Mouse (Mus musculus) C2C12 (cell line): Measurements from ENCODE around the gene Tbc1d23.

Experiments
- CEBPB ChIP-seq: IDR thresholded peaks from one replicate; pipeline ENCODE4 v1.6.1; 2011; ENCODE audit warnings: low read depth, mild to moderate bottlenecking, control low read depth, moderate library complexity
- CTCF ChIP-seq: IDR thresholded peaks from one replicate; pipeline ENCODE4 v1.5.1; 2011; ENCODE audit not compliant: control insufficient read depth, insufficient read depth, insufficient read length

DNA sequence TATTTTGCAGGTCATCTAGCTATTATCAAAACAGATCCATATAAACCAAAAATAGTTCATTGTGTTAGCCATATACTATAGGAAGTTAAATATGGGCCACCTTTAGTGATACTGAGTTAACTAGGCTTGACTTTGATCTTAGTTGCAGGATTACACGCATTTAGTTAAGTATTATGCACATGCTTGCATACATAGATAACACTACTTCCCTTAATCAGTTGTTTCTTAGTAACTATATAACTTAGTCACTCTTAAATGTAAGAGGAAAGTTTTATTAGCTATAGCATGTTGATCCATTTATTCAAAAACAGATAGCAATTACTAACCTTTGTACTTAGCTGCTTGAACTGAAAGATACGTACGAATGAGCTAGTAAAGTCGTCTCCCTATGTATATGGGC is 79.9 kb downstream of the Tbc1d23 start:
- no peak for TF ChIP-seq CEBPB
- no peak for TF ChIP-seq CTCF
